Mouse (Mus musculus) heart, adult 11 months (tissue): ENCODE measurements around the gene Ift122.
"Not testable (repeated sequence)": the region's sequence is repeated elsewhere in the genome, so short reads cannot be mapped to it uniquely, and the experiment has no call there.

ENCODE experiments used
- DNase-seq: peaks from one replicate; pipeline ENCODE4 v3.0.0; 2022

Gene Ift122

GRCm38 (mm10) chr6:115853091-115853813, at the start of gene Ift122, which contains the start of gene Mbd4:
TSS of gene Ift122 (plus strand) at chr6:115853470.
TSS of gene Mbd4 (minus strand) at chr6:115853371.
- peak; percentile 100 for DNase-seq

- DNase-seq, result peak; percentile 95
These were observed 49.5 kb upstream of the Ift122 start for GRCm38 (mm10) chr6:115803541-115804382.

- no peak for DNase-seq
These were observed 48.7 kb upstream of the Ift122 start for GRCm38 (mm10) chr6:115804432-115805192.

- no peak for DNase-seq
These were observed 45.6 kb upstream of the Ift122 start for GRCm38 (mm10) chr6:115807464-115808195.

- DNase-seq, result peak; percentile 92
These were observed 45.1 kb upstream of the Ift122 start for GRCm38 (mm10) chr6:115808196-115808487.

GRCm38 (mm10) chr6:115808488-115809231, 44.6 kb upstream of the Ift122 start, which contains the start of gene Rpl32:
TSS of gene Rpl32 (minus strand) at chr6:115808747.
- peak; percentile 99 for DNase-seq

GRCm38 (mm10) chr6:115811606-115812005, 41.7 kb upstream of the Ift122 start:
- no peak for DNase-seq

GRCm38 (mm10) chr6:115814104-115814503, 39.2 kb upstream of the Ift122 start:
- DNase-seq, result peak; percentile 98

GRCm38 (mm10) chr6:115815041-115815440, 38.2 kb upstream of the Ift122 start:
- DNase-seq, result peak; percentile 89

GRCm38 (mm10) chr6:115818129-115818528, 35.1 kb upstream of the Ift122 start:
- peak; percentile 79 for DNase-seq

GRCm38 (mm10) chr6:115821216-115821993, 31.9 kb upstream of the Ift122 start:
- DNase-seq, result no peak

- DNase-seq, result not testable (repeated sequence)
These were observed 29.3 kb upstream of the Ift122 start for GRCm38 (mm10) chr6:115823850-115824464.

- no peak for DNase-seq
These were observed 22.3 kb upstream of the Ift122 start for GRCm38 (mm10) chr6:115830779-115831601.

GRCm38 (mm10) chr6:115832152-115832850, 21.0 kb upstream of the Ift122 start:
- no peak for DNase-seq

- no peak for DNase-seq
These were observed 19.4 kb upstream of the Ift122 start for GRCm38 (mm10) chr6:115833861-115834260.

GRCm38 (mm10) chr6:115838161-115838597, 15.1 kb upstream of the Ift122 start, which contains the start of gene Efcab12:
TSS of gene Efcab12 (minus strand) at chr6:115838412.
- DNase-seq, result peak; percentile 98

GRCm38 (mm10) chr6:115838745-115839144, 14.5 kb upstream of the Ift122 start:
- no peak for DNase-seq

GRCm38 (mm10) chr6:115845006-115845405, 8.3 kb upstream of the Ift122 start:
- no peak for DNase-seq
